In the genomic region with DNA sequence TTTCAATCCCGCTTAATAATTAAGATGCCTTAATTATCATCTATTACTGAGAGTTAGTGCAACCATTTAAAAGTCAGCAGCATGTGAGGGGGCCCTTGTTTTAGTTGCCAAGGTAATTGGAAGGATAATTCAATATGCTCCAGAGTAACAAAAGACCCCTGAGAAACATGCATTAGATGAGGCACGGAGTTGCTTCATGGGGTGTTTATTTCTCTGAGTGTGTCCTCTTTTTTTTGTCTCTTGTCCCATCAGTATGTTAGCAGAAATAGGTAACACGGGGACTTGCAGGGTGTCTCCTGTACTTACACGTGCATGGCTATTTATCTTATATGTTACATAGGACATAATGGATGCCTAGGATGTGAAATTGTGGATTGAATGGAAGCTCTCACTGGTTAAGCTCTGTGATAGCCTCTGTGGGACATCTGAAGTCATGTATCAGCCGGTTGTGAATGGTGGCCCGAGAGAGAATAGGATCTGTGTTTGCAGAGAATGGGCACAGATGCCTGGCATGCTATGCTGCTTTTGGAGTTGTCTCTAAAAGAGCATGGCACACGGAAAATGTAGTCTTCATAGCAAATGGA, we compare ENCODE assay signal across 14 mouse cellular contexts. TPM values are rescaled to one million over a fixed set of nuclear protein-coding genes. Genes with fewer than 3 reads are reported as not detected.
DNase-seq lines count a peak whose midpoint lies in the region; ATAC-seq and TF ChIP-seq lines count a peak whose summit lies in the region.
"Had no signal": no experiment of that assay in that cellular context is flagged by ENCODE, and none has a peak within 500 bp of the region (broad histone marks: within the 10 kb centered on the region; RNA-seq: fewer than 3 reads in every experiment).

No protein-coding gene starts in this region.

- WGBS in embryonic facial prominence, embryonic 15.5 days: 57% methylated on average over 7 of the region's 7 CpGs
- WGBS in hindbrain, embryonic 16.5 days: 13% methylated on average over 7 of the region's 7 CpGs
- WGBS in neural tube, embryonic 12.5 days: 35% methylated on average over 7 of the region's 7 CpGs

- intact Hi-C loops in left cerebral cortex, adult 2 months (cut with DNase I): loop anchor here (5.0 kb wide), 3 partner anchors 94 to 209 kb away; no protein-coding TSS in a partner anchor

- no peak overlapping the region for H3K9ac ChIP-seq in embryonic facial prominence, embryonic 15.5 days
- H3K9ac ChIP-seq in hindbrain, embryonic 16.5 days (ENCODE audit: low read depth, low read length): peak overlapping the region; percentile 79
- H3K9ac ChIP-seq in neural tube, embryonic 12.5 days: peak overlapping the region; percentile 62
- H3K9ac ChIP-seq: liver, embryonic 14.5 days had no signal

- H3K9me3 ChIP-seq in embryonic facial prominence, embryonic 15.5 days (replicated peaks): no peaks in the 10 kb centered on the region
- H3K9me3 ChIP-seq in hindbrain, embryonic 16.5 days (ENCODE audit: control insufficient read depth, low read length): no peaks in the 10 kb centered on the region
- H3K9me3 ChIP-seq in neural tube, embryonic 12.5 days: no peaks in the 10 kb centered on the region

- no peak for ATAC-seq in embryonic facial prominence, embryonic 15.5 days (ENCODE audit: insufficient number of reproducible peaks, low FRiP score, low TSS enrichment, low read depth)
- peak; percentile 25; the same call in 1 of the 2 replicates for ATAC-seq in hindbrain, embryonic 16.5 days
- ATAC-seq in neural tube, embryonic 12.5 days (ENCODE audit: low FRiP score, low read depth): peak; percentile 41; the same call in 1 of the 2 replicates
- ATAC-seq: CD4-positive, CD25-positive, alpha-beta regulatory T cell, adult 4 months had no signal

- peak overlapping the region; percentile 57 for H3K4me3 ChIP-seq in left cerebral cortex, adult 2 months
- H3K4me3 ChIP-seq in embryonic facial prominence, embryonic 15.5 days (replicated peaks): 0 out of 2 replicates have a peak overlapping the region, but pooled peaks have one; percentile 7
- peak overlapping the region; percentile 57 for H3K4me3 ChIP-seq in hindbrain, embryonic 16.5 days (ENCODE audit: low read length)
- peak overlapping the region; percentile 41 for H3K4me3 ChIP-seq in neural tube, embryonic 12.5 days
- H3K4me3 ChIP-seq: megakaryocyte, embryonic 14.5 days had no signal

- peak overlapping the region; percentile 82; the same call in 1 of the 2 replicates for H3K27ac ChIP-seq in left cerebral cortex, adult 2 months
- H3K27ac ChIP-seq in embryonic facial prominence, embryonic 15.5 days (replicated peaks): no peak overlapping the region
- peak overlapping the region; percentile 92 for H3K27ac ChIP-seq in hindbrain, embryonic 16.5 days (ENCODE audit: low read depth, low read length)
- no peak overlapping the region for H3K27ac ChIP-seq in neural tube, embryonic 12.5 days
- H3K27ac ChIP-seq: liver, embryonic 14.5 days had no signal

- TF ChIP-seq CTCF in left cerebral cortex, adult 2 months (IDR thresholded peaks at IDR 0.05): no peak

- no peak for DNase-seq in left cerebral cortex, adult 2 months (ENCODE audit: extremely low spot score in 1 of 2, low spot score in 2 of 2)
- DNase-seq in left cerebral cortex, adult 18-20 months (ENCODE audit: low spot score in 2 of 2): no peak
- DNase-seq in ovary, postnatal 10 days (ENCODE audit: low spot score): no peak
- DNase-seq in urinary bladder, postnatal 14 days (ENCODE audit: low spot score): no peak
- DNase-seq in MN1 (ENCODE audit: low spot score): no peak
- DNase-seq: heart, postnatal 36 days; kidney, postnatal 10 days; right cerebral cortex, postnatal 14 days had no signal

- H3K36me3 ChIP-seq in embryonic facial prominence, embryonic 15.5 days: no peaks in the 10 kb centered on the region
- no peaks in the 10 kb centered on the region for H3K36me3 ChIP-seq in hindbrain, embryonic 16.5 days (ENCODE audit: control insufficient read depth, insufficient read depth, low read length)
- no peaks in the 10 kb centered on the region for H3K36me3 ChIP-seq in neural tube, embryonic 12.5 days

- H3K27me3 ChIP-seq in embryonic facial prominence, embryonic 15.5 days: no peaks in the 10 kb centered on the region
- H3K27me3 ChIP-seq in hindbrain, embryonic 16.5 days (replicated peaks; ENCODE audit: control insufficient read depth, insufficient read depth, low read length): no peaks in the 10 kb centered on the region
- H3K27me3 ChIP-seq in neural tube, embryonic 12.5 days (replicated peaks): no peaks in the 10 kb centered on the region
- H3K27me3 ChIP-seq: megakaryocyte, embryonic 14.5 days had no signal

- peaks cover 11% of the 10 kb centered on the region; the same call in 1 of the 2 replicates for H3K4me1 ChIP-seq in embryonic facial prominence, embryonic 15.5 days
- peaks cover 12% of the 10 kb centered on the region for H3K4me1 ChIP-seq in hindbrain, embryonic 16.5 days (ENCODE audit: control insufficient read depth, insufficient read depth, low read depth, low read length)
- no peaks in the 10 kb centered on the region for H3K4me1 ChIP-seq in neural tube, embryonic 12.5 days
- H3K4me1 ChIP-seq: megakaryocyte, embryonic 14.5 days had no signal

- no peak overlapping the region for H3K4me2 ChIP-seq in embryonic facial prominence, embryonic 15.5 days (replicated peaks)
- peak overlapping the region; percentile 67 for H3K4me2 ChIP-seq in hindbrain, embryonic 16.5 days (ENCODE audit: low read length)
- peak overlapping the region; percentile 56 for H3K4me2 ChIP-seq in neural tube, embryonic 12.5 days (replicated peaks)

RNA-seq across cellular contexts. Expression of a gene that starts 1.0 kb away (rescaled TPM):
- total RNA-seq in left cerebral cortex, adult 2 months (2021): 100 to 1,000 TPM; 370 to 377 TPM
- 100 to 1,000 TPM; 284 to 324 TPM for total RNA-seq in left cerebral cortex, adult 18-20 months (2021)
- 18.1 and 22.3 TPM in 2 replicates for polyA plus RNA-seq in embryonic facial prominence, embryonic 15.5 days (2015; fragmentation: Nextera tagmentation; extraction: Ambion mirVana)
- 40.8 and 53.1 TPM in 2 replicates for polyA plus RNA-seq in hindbrain, embryonic 16.5 days (2015; fragmentation: Nextera tagmentation; extraction: Ambion mirVana)
- 50.0 and 55.8 TPM in 2 replicates for polyA plus RNA-seq in neural tube, embryonic 12.5 days (2016; fragmentation: Nextera tagmentation; extraction: Ambion mirVana)

Comparison
In these comparisons a context has a peak if more than half of its experiments do, and no peak if none do; other contexts are left out.
1. H3K27ac ChIP-seq: peak in left cerebral cortex, adult 2 months (single experiment) and hindbrain, embryonic 16.5 days (single experiment); none in embryonic facial prominence, embryonic 15.5 days (single experiment) and neural tube, embryonic 12.5 days (single experiment).
2. H3K4me3 ChIP-seq: peak in every context shown above with its lines; median percentile 57 in left cerebral cortex, adult 2 months; 57 in hindbrain, embryonic 16.5 days; 41 in neural tube, embryonic 12.5 days; 7 in embryonic facial prominence, embryonic 15.5 days.